Mouse (Mus musculus) G1E (cell line): ENCODE measurements at regions not wholly inside any gene's neighbourhood (a gene's known extent, or its start where the extent isn't known, plus 50 kb on each side); places are given as distances from the start of the nearest gene placed in this dataset.

Experiments used
- ATAC-seq: 2 replicates; pipeline ENCODE4 v1.8.0; 2016; ENCODE audit warnings: mild to moderate bottlenecking; ENCODE audit not compliant: insufficient number of reproducible peaks, poor library complexity, low FRiP score, severe bottlenecking; ENCODE audit errors: extremely low read depth
- DNase-seq: peaks from one replicate; pipeline ENCODE4 v3.0.0; 2012; ENCODE audit warnings: low spot score
- H3K27me3 ChIP-seq: 2 replicates; pipeline ENCODE4 v1.6.1; 2012; ENCODE audit warnings: mild to moderate bottlenecking, low read length, inconsistent platforms; ENCODE audit not compliant: insufficient read depth
- H3K36me3 ChIP-seq: replicated peaks from 2 replicates; pipeline ENCODE3; 2012; ENCODE audit warnings: mild to moderate bottlenecking, inconsistent platforms
- H3K4me1 ChIP-seq: 2 replicates; pipeline ENCODE4 v1.6.1; 2012; ENCODE audit warnings: low read depth, low read length, inconsistent platforms, mixed read lengths; ENCODE audit not compliant: insufficient read depth
- H3K4me3 ChIP-seq: 2 replicates; pipeline ENCODE4 v1.5.1; 2012; ENCODE audit warnings: low read depth, mild to moderate bottlenecking, inconsistent platforms, low read length, moderate library complexity, mixed read lengths
- H3K9me3 ChIP-seq: replicated peaks from 2 replicates; pipeline ENCODE4 v1.6.1; 2012; ENCODE audit warnings: inconsistent platforms
- CTCF ChIP-seq: IDR thresholded peaks from 2 replicates; pipeline ENCODE4 v1.5.1; 2012; ENCODE audit warnings: low read depth, low read length, inconsistent platforms, mixed read lengths
- GATA1 ChIP-seq: IDR thresholded peaks from 2 replicates; pipeline ENCODE4 v1.6.1; 2012; ENCODE audit warnings: borderline replicate concordance, low read length, inconsistent platforms, mixed read lengths
- GATA2 ChIP-seq: IDR thresholded peaks from 2 replicates; pipeline ENCODE4 v1.6.1; 2012; ENCODE audit warnings: low read depth, low read length, inconsistent platforms, borderline replicate concordance
- POLR2AphosphoS5 ChIP-seq: IDR thresholded peaks from 2 replicates; pipeline ENCODE4 v1.6.1; 2012; ENCODE audit warnings: low read depth, low read length, inconsistent platforms; ENCODE audit not compliant: insufficient replicate concordance
- TAL1 ChIP-seq: conservative IDR thresholded peaks from 2 replicates; pipeline ENCODE4 v1.6.1; 2012; ENCODE audit warnings: low read depth, low read length, inconsistent platforms, mixed read lengths

- Histone ChIP-seq H3K36me3 (no peaks in the 10 kb centered on the region), H3K9me3 (peaks cover 83% of the 10 kb centered on the region), H3K4me1 (no peaks in the 10 kb centered on the region), H3K27me3 (no peaks in the 10 kb centered on the region), H3K4me3 (no peak overlapping the region)
- ATAC-seq (no peak), DNase-seq (no peak)
- TF ChIP-seq TAL1 (no peak), GATA1 (no peak), CTCF (no peak)
Measured at GRCm38 (mm10) chr14:25185959-25186771, 272.8 kb upstream of the Zmiz1 start.

- H3K36me3 ChIP-seq, result no peaks in the 10 kb centered on the region
- H3K4me3 ChIP-seq, result no peak overlapping the region
- ATAC-seq (no peak), DNase-seq (no peak)
- no peaks in the 10 kb centered on the region for H3K4me1 ChIP-seq
- H3K9me3 ChIP-seq, result peaks cover 80% of the 10 kb centered on the region
- H3K27me3 ChIP-seq, result no peaks in the 10 kb centered on the region
- TF ChIP-seq GATA1 (no peak), CTCF (no peak), POLR2AphosphoS5 (no peak), GATA2 (no peak), TAL1 (no peak)
Measured at GRCm38 (mm10) chr14:25187715-25188114, 271.3 kb upstream of the Zmiz1 start.

- Histone ChIP-seq H3K27me3 (no peaks in the 10 kb centered on the region), H3K4me1 (no peaks in the 10 kb centered on the region), H3K36me3 (no peaks in the 10 kb centered on the region), H3K9me3 (peaks cover 85% of the 10 kb centered on the region), H3K4me3 (no peak overlapping the region)
- ATAC-seq (no peak), DNase-seq (no peak)
- TF ChIP-seq GATA2, result no peak
- no peak for TF ChIP-seq POLR2AphosphoS5
- TF ChIP-seq CTCF, result no peak
- TF ChIP-seq TAL1, result no peak
- TF ChIP-seq GATA1, result no peak
Measured at GRCm38 (mm10) chr14:25189256-25189655, 269.7 kb upstream of the Zmiz1 start.

GRCm38 (mm10) chr14:25190680-25191270 is 268.2 kb upstream of the Zmiz1 start:
- ATAC-seq, result no peak
- H3K36me3 ChIP-seq, result no peaks in the 10 kb centered on the region
- no peaks in the 10 kb centered on the region for H3K4me1 ChIP-seq
- no peaks in the 10 kb centered on the region for H3K27me3 ChIP-seq
- DNase-seq, result no peak
- peaks cover 86% of the 10 kb centered on the region for H3K9me3 ChIP-seq
- no peak overlapping the region for H3K4me3 ChIP-seq
- TF ChIP-seq POLR2AphosphoS5, result no peak
- no peak for TF ChIP-seq TAL1
- no peak for TF ChIP-seq GATA2
- TF ChIP-seq CTCF, result no peak
- TF ChIP-seq GATA1, result no peak

GRCm38 (mm10) chr14:25196820-25197219 is 262.2 kb upstream of the Zmiz1 start:
- Histone ChIP-seq H3K27me3 (no peaks in the 10 kb centered on the region), H3K9me3 (peaks cover 90% of the 10 kb centered on the region), H3K36me3 (no peaks in the 10 kb centered on the region), H3K4me1 (no peaks in the 10 kb centered on the region), H3K4me3 (no peak overlapping the region)
- ATAC-seq (no peak), DNase-seq (no peak)
- TF ChIP-seq GATA2 (no peak), POLR2AphosphoS5 (no peak), TAL1 (no peak), CTCF (no peak), GATA1 (no peak)

- peaks cover 84% of the 10 kb centered on the region for H3K9me3 ChIP-seq
- DNase-seq (no peak), ATAC-seq (no peak)
- H3K4me3 ChIP-seq, result no peak overlapping the region
- TF ChIP-seq TAL1, result no peak
- no peak for TF ChIP-seq CTCF
- TF ChIP-seq POLR2AphosphoS5, result no peak
- no peak for TF ChIP-seq GATA2
- TF ChIP-seq GATA1, result no peak
- H3K4me1 ChIP-seq, result no peaks in the 10 kb centered on the region
- no peaks in the 10 kb centered on the region for H3K27me3 ChIP-seq
- no peaks in the 10 kb centered on the region for H3K36me3 ChIP-seq
Measured at GRCm38 (mm10) chr14:25199900-25200299, 259.1 kb upstream of the Zmiz1 start.
